Mouse (Mus musculus) lung, postnatal 0 days (tissue): ENCODE measurements at regions not wholly inside any gene's neighbourhood (a gene's known extent, or its start where the extent isn't known, plus 50 kb on each side); places are given as distances from the start of the nearest gene placed in this dataset.

Source experiments
- CTCF ChIP-seq: IDR thresholded peaks from 2 replicates; pipeline ENCODE4 v1.5.1; 2016; ENCODE audit warnings: antibody characterized with exemption, mild to moderate bottlenecking
- EP300 ChIP-seq: IDR thresholded peaks from 2 replicates; pipeline ENCODE4 v1.6.1; 2016; ENCODE audit warnings: antibody characterized with exemption, mild to moderate bottlenecking, control low read depth

DNA sequence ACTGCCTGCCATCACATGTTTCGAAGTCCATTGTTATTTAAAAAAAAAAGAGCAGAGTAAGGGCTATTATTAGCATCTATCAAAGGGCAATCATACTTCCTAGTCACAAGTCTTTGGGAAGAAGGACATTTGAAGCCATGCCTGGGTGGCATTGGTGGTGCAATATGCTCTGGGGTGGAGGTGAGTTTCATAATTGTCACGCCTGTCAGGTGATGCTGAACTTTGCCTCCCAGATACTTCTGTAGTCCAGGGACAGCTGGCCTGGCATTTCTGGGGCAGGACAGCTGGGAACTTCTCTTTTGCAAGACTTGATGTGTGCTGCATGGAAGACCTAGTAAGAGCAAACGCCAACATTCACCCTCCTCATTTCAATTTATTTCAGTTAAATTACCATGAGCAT lies 161.0 kb upstream of the Jun start:
- no peak for TF ChIP-seq EP300
- no peak for TF ChIP-seq CTCF
